Mouse (Mus musculus) embryonic fibroblast, embryonic 13.5 days (primary cell): ENCODE measurements around the gene Zfp358. TPM values are rescaled to one million over a fixed set of nuclear protein-coding genes. Genes with fewer than 3 reads are reported as not detected.

Experiments
- H3K27ac ChIP-seq: 2 replicates; pipeline ENCODE4 v1.5.1; 2012; ENCODE audit warnings: low read length, control low read depth, inconsistent platforms; ENCODE audit not compliant: insufficient read depth
- H3K4me1 ChIP-seq: 2 replicates; pipeline ENCODE4 v1.6.1; 2011; ENCODE audit warnings: low read length; ENCODE audit not compliant: control insufficient read depth, insufficient read depth
- H3K4me3 ChIP-seq: 2 replicates; pipeline ENCODE4 v1.5.1; 2011; ENCODE audit warnings: mild to moderate bottlenecking, control low read depth, low read length; ENCODE audit not compliant: insufficient read depth
- CTCF ChIP-seq: IDR thresholded peaks from 2 replicates; pipeline ENCODE4 v1.5.1; 2011; ENCODE audit warnings: mild to moderate bottlenecking, control low read depth, low read length, moderate library complexity, borderline replicate concordance; ENCODE audit not compliant: insufficient read depth
- POLR2A ChIP-seq: IDR thresholded peaks from 2 replicates; pipeline ENCODE4 v1.6.1; 2011; ENCODE audit warnings: low read depth, mild to moderate bottlenecking, control low read depth, low read length, moderate library complexity
- polyA plus RNA-seq: library from polyadenylated mRNA; stranded (reverse); fragments of >200 nt; gene quantifications from 2 replicates; pipeline ENCODE4 v1.2.4, GENCODE M21; 2011; ENCODE audit warnings: low read depth; ENCODE audit not compliant: missing spikeins, insufficient read length

The Zfp358 gene
- polyA plus RNA-seq, 1 experiment: 27.2 TPM

GRCm38 (mm10) chr8:3496428-3496748, 3.5 kb downstream of the Zfp358 start:
- H3K4me1 ChIP-seq: peaks cover 2% of the 10 kb centered on the region; the same call in 1 of the 2 replicates
- TF ChIP-seq POLR2A: no peak
- no peak overlapping the region for H3K4me3 ChIP-seq
- H3K27ac ChIP-seq: no peak overlapping the region

GRCm38 (mm10) chr8:3498583-3498982, 5.6 kb downstream of the Zfp358 start:
- Histone ChIP-seq H3K4me1 (peaks cover 7% of the 10 kb centered on the region), H3K4me3 (no peak overlapping the region), H3K27ac (no peak overlapping the region)
- TF ChIP-seq CTCF: no peak
- TF ChIP-seq POLR2A: peak; percentile 56

- H3K27ac ChIP-seq: peak overlapping the region; percentile 82
- no peak for TF ChIP-seq CTCF
- TF ChIP-seq POLR2A: no peak
- peak overlapping the region; percentile 72 for H3K4me3 ChIP-seq
- H3K4me1 ChIP-seq: peaks cover 7% of the 10 kb centered on the region
Measured at GRCm38 (mm10) chr8:3499751-3500150, 6.8 kb downstream of the Zfp358 start.

- peak within 1 kb of the TSS; percentile 80 for H3K4me3 ChIP-seq
- TF ChIP-seq POLR2A (peak; percentile 90), CTCF (peak; percentile 24; the same call in 1 of the 2 replicates)
- peaks cover 7% of the 10 kb centered on the region for H3K4me1 ChIP-seq
- peak within 1 kb of the TSS; percentile 82 for H3K27ac ChIP-seq
Measured at GRCm38 (mm10) chr8:3500235-3501090, 7.5 kb downstream of the Zfp358 start, which contains the start of gene Mcoln1. Gene Mcoln1, plus strand, starts transcription at chr8:3500457.

- TF ChIP-seq POLR2A: no peak
- TF ChIP-seq CTCF: no peak
- Histone ChIP-seq H3K4me1 (peaks cover 7% of the 10 kb centered on the region), H3K27ac (no peak overlapping the region), H3K4me3 (no peak overlapping the region)
Measured at GRCm38 (mm10) chr8:3502217-3502616, 9.3 kb downstream of the Zfp358 start.

- no peak overlapping the region for H3K27ac ChIP-seq
- TF ChIP-seq POLR2A: no peak
- TF ChIP-seq CTCF: no peak
- H3K4me1 ChIP-seq: no peaks in the 10 kb centered on the region; the same call in 1 of the 2 replicates
- no peak overlapping the region for H3K4me3 ChIP-seq
Measured at GRCm38 (mm10) chr8:3507979-3508754, 15.2 kb downstream of the Zfp358 start.

- peak overlapping the region; percentile 73 for H3K4me3 ChIP-seq
- no peak for TF ChIP-seq POLR2A
- no peak for TF ChIP-seq CTCF
- no peak overlapping the region for H3K27ac ChIP-seq
- H3K4me1 ChIP-seq: no peaks in the 10 kb centered on the region
Measured at GRCm38 (mm10) chr8:3514681-3515247, 21.8 kb downstream of the Zfp358 start.

- peak within 1 kb of the TSS; percentile 48 for H3K27ac ChIP-seq
- peak within 1 kb of the TSS; percentile 73 for H3K4me3 ChIP-seq
- H3K4me1 ChIP-seq: no peaks in the 10 kb centered on the region
- TF ChIP-seq POLR2A (peak; percentile 90), CTCF (no peak)
Measured at GRCm38 (mm10) chr8:3515260-3515671, 22.3 kb downstream of the Zfp358 start, which contains the start of gene Pnpla6. Gene Pnpla6, plus strand, starts transcription at chr8:3515384.

GRCm38 (mm10) chr8:3515771-3516417, 23.0 kb downstream of the Zfp358 start:
- TF ChIP-seq POLR2A: no peak
- no peak for TF ChIP-seq CTCF
- peak overlapping the region; percentile 73 for H3K4me3 ChIP-seq
- H3K4me1 ChIP-seq: no peaks in the 10 kb centered on the region
- peak overlapping the region; percentile 48 for H3K27ac ChIP-seq

- Histone ChIP-seq H3K27ac (no peak overlapping the region), H3K4me1 (no peaks in the 10 kb centered on the region), H3K4me3 (peak overlapping the region; percentile 73)
- TF ChIP-seq CTCF (no peak), POLR2A (peak; percentile 50)
Measured at GRCm38 (mm10) chr8:3516450-3517116, 23.6 kb downstream of the Zfp358 start.
